ENCODE assay signal across 10 mouse cellular contexts in the genomic region with DNA sequence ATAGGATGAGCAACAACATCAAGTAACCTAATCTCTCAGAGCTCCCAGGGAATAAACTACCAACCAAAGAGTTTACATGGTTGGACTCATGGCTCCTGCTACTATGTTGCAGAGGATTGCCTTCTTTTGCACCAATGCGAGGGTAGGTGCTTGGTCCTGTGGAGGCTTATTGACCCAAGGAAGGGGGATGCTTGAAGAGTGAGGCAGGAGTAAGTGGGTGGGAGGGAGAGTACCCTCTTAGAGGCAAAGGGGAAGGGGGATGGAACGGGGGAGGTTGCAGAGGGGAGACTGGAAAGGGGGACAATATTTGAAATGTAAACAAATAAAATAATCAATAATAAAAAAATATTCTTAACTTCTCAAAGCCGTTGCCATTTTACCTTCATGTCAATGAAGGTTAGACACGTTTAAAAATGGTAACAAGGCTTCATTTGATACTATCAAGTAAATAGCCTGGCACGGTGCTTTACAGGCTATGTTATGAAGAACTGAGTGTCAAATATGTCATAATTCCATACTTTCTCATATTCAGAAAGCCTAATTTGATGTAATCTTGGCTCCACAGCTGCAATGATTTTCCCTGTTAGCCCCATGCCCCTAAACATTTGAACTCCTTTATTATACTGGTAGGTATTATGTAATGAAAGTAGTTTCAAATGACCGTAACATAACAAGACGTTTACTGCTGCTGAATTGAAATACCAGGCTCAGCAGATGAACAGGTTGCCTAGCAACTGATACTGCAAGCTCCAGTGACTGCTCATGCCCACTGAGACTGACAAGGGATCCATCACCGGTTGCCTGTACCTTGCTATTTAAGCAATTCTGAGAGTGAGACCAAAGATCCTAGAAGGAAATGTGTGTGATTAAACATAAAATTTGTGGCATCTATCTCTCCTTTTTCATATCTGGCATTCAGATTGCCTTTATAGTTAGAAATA.
DNase-seq lines count a peak whose midpoint lies in the region; ATAC-seq lines count a peak whose summit lies in the region.
"Had no signal": no experiment of that assay in that cellular context is flagged by ENCODE, and none has a peak within 500 bp of the region (broad histone marks: within the 10 kb centered on the region; RNA-seq: fewer than 3 reads in every experiment).

No protein-coding gene starts in this region.

- no peak overlapping the region for H3K4me2 ChIP-seq in embryonic facial prominence, embryonic 12.5 days (replicated peaks)
- peak overlapping the region; percentile 11; the same call in 1 of the 2 replicates for H3K4me2 ChIP-seq in neural tube, embryonic 14.5 days (ENCODE audit: low read depth, low read length)
- no peak overlapping the region for H3K4me2 ChIP-seq in liver, embryonic 12.5 days
- H3K4me2 ChIP-seq: embryonic facial prominence, embryonic 15.5 days had no signal

- H3K27me3 ChIP-seq in embryonic facial prominence, embryonic 12.5 days: no peaks in the 10 kb centered on the region
- H3K27me3 ChIP-seq in neural tube, embryonic 14.5 days (ENCODE audit: control insufficient read depth, insufficient read depth, low read length): no peaks in the 10 kb centered on the region
- H3K27me3 ChIP-seq in liver, embryonic 12.5 days (replicated peaks): no peaks in the 10 kb centered on the region
- H3K27me3 ChIP-seq: embryonic facial prominence, embryonic 15.5 days had no signal

- intact Hi-C loops in heart, postnatal 36 days (cut with DNase I): no loop called here

- H3K36me3 ChIP-seq in embryonic facial prominence, embryonic 12.5 days: no peaks in the 10 kb centered on the region
- no peaks in the 10 kb centered on the region for H3K36me3 ChIP-seq in neural tube, embryonic 14.5 days (ENCODE audit: control insufficient read depth, insufficient read depth, low read length)
- H3K36me3 ChIP-seq in liver, embryonic 12.5 days: no peaks in the 10 kb centered on the region
- H3K36me3 ChIP-seq: embryonic facial prominence, embryonic 15.5 days had no signal

- WGBS in embryonic facial prominence, embryonic 12.5 days: 51% methylated on average over 8 of the region's 8 CpGs
- WGBS in neural tube, embryonic 14.5 days: 39% methylated on average over 8 of the region's 8 CpGs
- WGBS in liver, embryonic 12.5 days (ENCODE audit: insufficient replicate concordance): 62% methylated on average over 8 of the region's 8 CpGs

- ATAC-seq in embryonic facial prominence, embryonic 12.5 days (ENCODE audit: insufficient number of reproducible peaks, insufficient read depth, low FRiP score, low TSS enrichment): peak; percentile 52; the same call in 1 of the 2 replicates
- ATAC-seq in neural tube, embryonic 14.5 days (ENCODE audit: low read depth): peak; percentile 96
- ATAC-seq in liver, embryonic 12.5 days: no peak

- H3K9ac ChIP-seq in embryonic facial prominence, embryonic 12.5 days: no peak overlapping the region
- no peak overlapping the region for H3K9ac ChIP-seq in neural tube, embryonic 14.5 days (replicated peaks; ENCODE audit: low read depth, low read length)
- H3K9ac ChIP-seq in liver, embryonic 12.5 days: no peak overlapping the region
- H3K9ac ChIP-seq: embryonic facial prominence, embryonic 15.5 days had no signal

- H3K9me3 ChIP-seq in embryonic facial prominence, embryonic 12.5 days: no peaks in the 10 kb centered on the region
- no peaks in the 10 kb centered on the region for H3K9me3 ChIP-seq in neural tube, embryonic 14.5 days (ENCODE audit: control insufficient read depth, low read length)
- no peaks in the 10 kb centered on the region for H3K9me3 ChIP-seq in liver, embryonic 12.5 days (replicated peaks)
- H3K9me3 ChIP-seq: embryonic facial prominence, embryonic 15.5 days had no signal

- H3K4me3 ChIP-seq in embryonic facial prominence, embryonic 12.5 days: no peak overlapping the region
- H3K4me3 ChIP-seq in neural tube, embryonic 14.5 days (ENCODE audit: low read depth, low read length): no peak overlapping the region
- H3K4me3 ChIP-seq in liver, embryonic 12.5 days: no peak overlapping the region
- H3K4me3 ChIP-seq: embryonic facial prominence, embryonic 15.5 days had no signal

- H3K4me1 ChIP-seq in embryonic facial prominence, embryonic 12.5 days: no peaks in the 10 kb centered on the region
- H3K4me1 ChIP-seq in neural tube, embryonic 14.5 days (ENCODE audit: control insufficient read depth, insufficient read depth, low read length): peaks cover 5% of the 10 kb centered on the region; the same call in 1 of the 2 replicates
- H3K4me1 ChIP-seq in liver, embryonic 12.5 days: no peaks in the 10 kb centered on the region
- H3K4me1 ChIP-seq: embryonic facial prominence, embryonic 15.5 days had no signal

- H3K27ac ChIP-seq in embryonic facial prominence, embryonic 12.5 days: no peak overlapping the region
- H3K27ac ChIP-seq in neural tube, embryonic 14.5 days (ENCODE audit: low read depth, low read length): no peak overlapping the region
- H3K27ac ChIP-seq in liver, embryonic 12.5 days: no peak overlapping the region
- H3K27ac ChIP-seq: embryonic facial prominence, embryonic 15.5 days had no signal

- DNase-seq in cerebellum, adult 8-10 months: peak; percentile 38
- DNase-seq in layer of hippocampus, adult 9-11 months: peak; percentile 68
- no peak for DNase-seq in heart, postnatal 36 days
- no peak for DNase-seq in urinary bladder, postnatal 14 days (ENCODE audit: low spot score)
- no peak for DNase-seq in gastrocnemius, postnatal 25 days
- DNase-seq: thymus, adult 2 months had no signal

Comparison
In these comparisons a context has a peak if more than half of its experiments do, and no peak if none do; other contexts are left out.
1. DNase-seq: peak in cerebellum, adult 8-10 months (single experiment) and layer of hippocampus, adult 9-11 months (single experiment); none in heart, postnatal 36 days (0 of 2), urinary bladder, postnatal 14 days (single experiment) and gastrocnemius, postnatal 25 days (single experiment).